Mouse (Mus musculus) CH12.LX (cell line): ENCODE measurements around the gene Pms2. TPM values are rescaled to one million over a fixed set of nuclear protein-coding genes. Genes with fewer than 3 reads are reported as not detected.

Experiments used
- DNase-seq: peaks from one replicate; pipeline ENCODE4 v3.0.0-alpha.2; 2013; ENCODE audit errors: extremely low read depth
- H3K27ac ChIP-seq: 2 replicates; pipeline ENCODE4 v1.5.1; 2012; ENCODE audit warnings: low read depth, mild to moderate bottlenecking, control low read depth, moderate library complexity; ENCODE audit not compliant: insufficient read depth
- H3K27me3 ChIP-seq: replicated peaks from 2 replicates; pipeline ENCODE3; 2012; ENCODE audit warnings: inconsistent platforms
- H3K36me3 ChIP-seq, 2 experiments: replicated peaks in 1 of 2; 2 replicates each; pipeline versions ENCODE3 to v1.6.1; 2012; ENCODE audit warnings: inconsistent platforms in 1 of 2, low read length in 1 of 2, mild to moderate bottlenecking in 1 of 2, mixed read lengths in 1 of 2, moderate library complexity in 1 of 2; ENCODE audit not compliant: control insufficient read depth in 1 of 2, insufficient read depth in 1 of 2
- H3K4me1 ChIP-seq, 2 experiments: 2 replicates each; pipeline ENCODE4 v1.6.1; 2012; ENCODE audit warnings: inconsistent platforms in 1 of 2, moderate library complexity in 1 of 2; ENCODE audit not compliant: insufficient read depth in 2 of 2, control insufficient read depth in 1 of 2
- H3K4me2 ChIP-seq: 2 replicates; pipeline ENCODE4 v1.6.1; 2012; ENCODE audit warnings: low read depth, mild to moderate bottlenecking, control low read depth; ENCODE audit not compliant: poor library complexity, insufficient read depth, severe bottlenecking
- H3K4me3 ChIP-seq, 3 experiments: fragments of 150-350 bp in 1 of 3; sonication (generic) in 1 of 3; replicated peaks in 1 of 3; 2 replicates each; pipeline versions ENCODE3 to v1.5.1; 2011 to 2012; ENCODE audit warnings: low read depth in 2 of 3, low read length in 2 of 3, mild to moderate bottlenecking in 2 of 3, moderate library complexity in 2 of 3, control low read depth in 1 of 3, improper control_type of control experiment in 1 of 3, inconsistent platforms in 1 of 3, mixed read lengths in 1 of 3; ENCODE audit not compliant: poor library complexity in 1 of 3
- H3K79me2 ChIP-seq: replicated peaks from 2 replicates; pipeline ENCODE4 v1.6.1; 2012; ENCODE audit warnings: mild to moderate bottlenecking, moderate library complexity; ENCODE audit not compliant: control insufficient read depth, poor library complexity, insufficient read depth, severe bottlenecking; ENCODE audit errors: extremely low read depth
- H3K9ac ChIP-seq: 2 replicates; pipeline ENCODE4 v1.6.1; 2012; ENCODE audit warnings: low read depth, mild to moderate bottlenecking, control low read depth, moderate library complexity; ENCODE audit not compliant: insufficient read depth
- H3K9me3 ChIP-seq: replicated peaks from 2 replicates; pipeline ENCODE3; 2012; ENCODE audit warnings: low read length, inconsistent platforms, mixed read lengths
- CHD2 ChIP-seq: IDR thresholded peaks from 2 replicates; pipeline ENCODE4 v1.6.1; 2011; ENCODE audit warnings: low read length, improper control_type of control experiment
- ELF1 ChIP-seq: IDR thresholded peaks from 2 replicates; pipeline ENCODE4 v1.6.1; 2014; ENCODE audit warnings: low read depth, mild to moderate bottlenecking, inconsistent platforms, low read length, improper control_type of control experiment
- IRF4 ChIP-seq: IDR thresholded peaks from 2 replicates; pipeline ENCODE4 v1.6.1; 2014; ENCODE audit warnings: low read depth, mild to moderate bottlenecking, inconsistent platforms, low read length, improper control_type of control experiment
- JUN ChIP-seq: IDR thresholded peaks from 2 replicates; pipeline ENCODE4 v1.6.1; 2011; ENCODE audit warnings: low read depth, mild to moderate bottlenecking, low read length, improper control_type of control experiment, moderate library complexity; ENCODE audit not compliant: insufficient read depth
- JUND ChIP-seq: conservative IDR thresholded peaks from 2 replicates; pipeline ENCODE4 v1.6.1; 2011; ENCODE audit warnings: low read depth, low read length, improper control_type of control experiment
- MAFK ChIP-seq: IDR thresholded peaks from 2 replicates; pipeline ENCODE4 v1.6.1; 2011; ENCODE audit warnings: low read length, improper control_type of control experiment; ENCODE audit not compliant: insufficient replicate concordance
- MAX ChIP-seq: IDR thresholded peaks from 2 replicates; pipeline ENCODE4 v1.6.1; 2011; ENCODE audit warnings: low read length, improper control_type of control experiment
- MEF2A ChIP-seq: IDR thresholded peaks from 2 replicates; pipeline ENCODE4 v1.6.1; 2014; ENCODE audit warnings: low read depth, mild to moderate bottlenecking, inconsistent platforms, low read length, improper control_type of control experiment, borderline replicate concordance
- MXI1 ChIP-seq: IDR thresholded peaks from 2 replicates; pipeline ENCODE4 v1.6.1; 2011; ENCODE audit warnings: mild to moderate bottlenecking, low read depth, low read length, improper control_type of control experiment
- RAD21 ChIP-seq: IDR thresholded peaks from 2 replicates; pipeline ENCODE4 v1.6.1; 2011; ENCODE audit warnings: low read depth, mild to moderate bottlenecking, low read length, improper control_type of control experiment, moderate library complexity
- SIN3A ChIP-seq: IDR thresholded peaks from 2 replicates; pipeline ENCODE4 v1.6.1; 2012; ENCODE audit warnings: low read length, improper control_type of control experiment, inconsistent platforms
- SMC3 ChIP-seq: IDR thresholded peaks from 2 replicates; pipeline ENCODE4 v1.6.1; 2011; ENCODE audit warnings: low read depth, low read length, improper control_type of control experiment
- UBTF ChIP-seq: IDR thresholded peaks from 2 replicates; pipeline ENCODE4 v1.6.1; 2012; ENCODE audit warnings: low read depth, mild to moderate bottlenecking, inconsistent platforms, low read length, improper control_type of control experiment, moderate library complexity
- ZMIZ1 ChIP-seq: IDR thresholded peaks from 2 replicates; pipeline ENCODE4 v1.6.1; 2012; ENCODE audit warnings: low read depth, mild to moderate bottlenecking, inconsistent platforms, low read length, improper control_type of control experiment
- ZNF384 ChIP-seq: IDR thresholded peaks from 2 replicates; pipeline ENCODE4 v1.6.1; 2012; ENCODE audit warnings: low read depth, low read length, improper control_type of control experiment, inconsistent platforms
- dilution Hi-C: fragments of 300-500 bp; cut with MboI; formaldehyde crosslinking; loops from 2 replicates; pipeline ENCODE4 v1.14.3; 2020; ENCODE audit warnings: low sequenced_read_pairs; ENCODE audit not compliant: extremely low pct_unique_long_range_greater_than_20kb, extremely low pct_ligation_motif_present
- in situ Hi-C: fragments of 300-500 bp; cut with MboI; formaldehyde crosslinking; loops from 3 replicates; pipeline ENCODE4 v1.14.3; 2019; ENCODE audit warnings: low sequenced_read_pairs, low pct_ligation_motif_present, low pct_unique_long_range_greater_than_20kb, mixed read lengths
- polyA plus RNA-seq: library from polyadenylated mRNA; unstranded; fragments of >175 nt; gene quantifications from 2 replicates; pipeline ENCODE4 v1.2.1, GENCODE M21; 2012; ENCODE audit warnings: low read depth; ENCODE audit not compliant: insufficient read length
- total RNA-seq, 2 experiments: library from RNA; depleted of rRNA; stranded (reverse); fragments of 300-350 nt in 1 of 2; fragments of >200 nt in 1 of 2; gene quantifications; 2 replicates each; pipeline ENCODE4 v1.2.3; 2012 to 2014

Gene Pms2
- total and polyA plus RNA-seq, 3 experiments = 22.2 to 31.8 (median 25.6) TPM

DNA sequence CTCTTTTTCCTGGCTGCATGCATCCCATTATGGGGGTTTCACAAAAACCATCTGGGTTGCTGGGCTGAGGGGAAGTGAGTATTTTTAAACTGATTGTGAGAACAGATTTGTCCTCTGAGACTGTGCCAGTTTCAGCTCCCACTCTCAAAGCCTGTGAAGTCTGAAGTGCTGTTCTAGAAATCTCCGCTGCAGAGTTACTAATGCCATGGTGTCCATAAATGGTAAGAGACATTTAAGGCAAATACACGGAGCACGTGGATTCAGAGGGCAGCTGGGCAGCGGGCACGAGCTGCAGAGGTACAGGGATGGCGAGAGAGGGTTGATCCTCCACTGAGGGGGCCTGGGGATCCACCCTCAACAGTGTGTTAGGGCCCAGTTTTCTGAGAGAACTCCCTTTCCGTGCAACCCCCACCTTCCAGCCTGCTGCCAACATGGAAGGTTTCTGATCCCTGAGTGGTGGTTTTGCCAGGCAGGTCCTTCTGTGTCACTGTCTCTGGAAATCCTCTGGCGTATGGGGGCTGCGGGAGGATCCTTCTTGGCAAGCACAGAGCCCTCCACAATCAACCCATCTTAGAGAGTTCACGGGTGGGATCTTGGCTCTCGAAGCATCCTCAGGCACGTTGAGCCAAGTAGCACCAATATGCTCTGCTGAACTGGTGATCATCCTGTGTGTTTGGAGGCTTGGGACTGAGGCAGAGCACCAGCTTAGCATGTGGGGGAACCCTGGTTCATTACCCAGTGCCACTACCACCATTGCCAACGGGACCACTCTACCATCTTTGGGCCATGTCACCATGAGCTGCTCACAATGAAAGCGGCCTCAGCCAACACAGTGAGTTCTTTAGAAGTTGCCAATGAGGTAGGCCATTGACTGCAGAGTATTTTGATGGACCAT lies 33.7 kb downstream of the Pms2 start:
- dilution Hi-C loops (no loop called here), in situ Hi-C loops (no loop called here)
- no peak overlapping the region for H3K4me2 ChIP-seq
- H3K79me2 ChIP-seq = no peaks in the 10 kb centered on the region
- H3K4me3 ChIP-seq = no peak overlapping the region
- DNase-seq = no peak
- H3K4me1 ChIP-seq = peaks cover 0 to 11% of the 10 kb centered on the region in 2 experiments; a peak in 1 of 4 replicates
- TF ChIP-seq MXI1 = no peak
- no peak for TF ChIP-seq UBTF
- peaks cover 5% of the 10 kb centered on the region for H3K9me3 ChIP-seq
- H3K9ac ChIP-seq = no peak overlapping the region
- H3K27ac ChIP-seq = no peak overlapping the region
- H3K36me3 ChIP-seq = no peaks in the 10 kb centered on the region
- H3K27me3 ChIP-seq = no peaks in the 10 kb centered on the region

DNA sequence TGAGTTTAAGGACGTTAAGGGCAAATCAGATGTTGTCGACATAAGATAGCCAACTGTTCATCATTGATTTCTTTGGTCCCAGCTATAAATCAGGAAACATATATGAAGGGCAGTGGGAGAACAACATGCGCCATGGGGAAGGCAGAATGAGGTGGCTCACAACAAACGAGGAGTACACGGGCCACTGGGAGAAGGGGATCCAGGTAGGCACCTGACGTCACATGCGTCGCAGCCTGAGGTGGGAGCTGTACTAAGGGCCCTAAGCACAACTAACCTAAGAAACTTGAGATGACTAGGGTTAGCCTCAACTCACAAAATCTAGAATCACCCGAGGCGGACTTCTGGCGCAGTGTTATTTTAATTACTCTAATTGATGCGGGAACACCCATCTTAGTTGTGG lies 38.6 kb downstream of the Pms2 start:
- H3K9ac ChIP-seq = no peak overlapping the region
- DNase-seq = no peak
- H3K4me3 ChIP-seq = no peak overlapping the region
- H3K4me1 ChIP-seq = peaks cover 0 to 4% of the 10 kb centered on the region in 2 experiments; a peak in 1 of 4 replicates
- H3K4me2 ChIP-seq = no peak overlapping the region
- no peaks in the 10 kb centered on the region for H3K79me2 ChIP-seq
- no peaks in the 10 kb centered on the region for H3K27me3 ChIP-seq
- in situ Hi-C loops = no loop called here
- no peaks in the 10 kb centered on the region for H3K9me3 ChIP-seq
- dilution Hi-C loops = no loop called here
- TF ChIP-seq SIN3A (no peak), UBTF (no peak), IRF4 (no peak), MEF2A (no peak), ZNF384 (no peak), SMC3 (no peak), MAX (no peak), ELF1 (no peak), RAD21 (no peak), CHD2 (no peak), JUN (no peak), JUND (no peak), MAFK (no peak), ZMIZ1 (no peak)
- H3K27ac ChIP-seq = no peak overlapping the region
- H3K36me3 ChIP-seq = no peaks in the 10 kb centered on the region
